Mouse (Mus musculus) embryonic facial prominence, embryonic 10.5 days (tissue): Measurements from ENCODE around the gene Bola1. TPM values are rescaled to one million over a fixed set of nuclear protein-coding genes. Genes with fewer than 3 reads are reported as not detected.
"Not testable (repeated sequence)": the region's sequence is repeated elsewhere in the genome, so short reads cannot be mapped to it uniquely, and the experiment has no call there.

ENCODE experiments used
- DNase-seq: peaks from one replicate; pipeline ENCODE4 v3.0.0-alpha.2; 2017; ENCODE audit warnings: low spot score
- H3K27ac ChIP-seq: fragments of 300-500 bp; sonication (generic); replicated peaks from 2 replicates; pipeline ENCODE4 v1.5.1; 2016; ENCODE audit warnings: mild to moderate bottlenecking
- H3K27me3 ChIP-seq: fragments of 300-500 bp; sonication (generic); replicated peaks from 2 replicates; pipeline ENCODE4 v1.6.1; 2016; ENCODE audit warnings: low read depth, mild to moderate bottlenecking; ENCODE audit not compliant: poor library complexity, severe bottlenecking
- H3K36me3 ChIP-seq: fragments of 300-500 bp; sonication (generic); replicated peaks from 2 replicates; pipeline ENCODE4 v1.6.1; 2016; ENCODE audit warnings: mild to moderate bottlenecking, moderate library complexity
- H3K4me1 ChIP-seq: fragments of 300-500 bp; sonication (generic); 2 replicates; pipeline ENCODE4 v1.6.1; 2016
- H3K4me3 ChIP-seq: fragments of 300-500 bp; sonication (generic); 2 replicates; pipeline ENCODE4 v1.5.1; 2016; ENCODE audit warnings: mild to moderate bottlenecking, moderate library complexity
- H3K9me3 ChIP-seq: fragments of 300-500 bp; sonication (generic); 2 replicates; pipeline ENCODE4 v1.6.1; 2016; ENCODE audit warnings: mild to moderate bottlenecking
- WGBS: fragments of 180-500 bp; shearing (Covaris S2); methylation state at CpG from one replicate; pipeline ENCODE4 v1.1.7; 2016; 5-methylcytosine and 5-hydroxymethylcytosine counted together
- polyA plus RNA-seq: library from polyadenylated mRNA; unstranded; fragments of >200 nt; fragmentation: Nextera tagmentation; extraction: Ambion mirVana; gene quantifications from 2 replicates; pipeline ENCODE4 v1.2.1, GENCODE M21; 2016

Gene Bola1
- polyA plus RNA-seq, 1 experiment from 2014 or later: 76.4 TPM

DNA sequence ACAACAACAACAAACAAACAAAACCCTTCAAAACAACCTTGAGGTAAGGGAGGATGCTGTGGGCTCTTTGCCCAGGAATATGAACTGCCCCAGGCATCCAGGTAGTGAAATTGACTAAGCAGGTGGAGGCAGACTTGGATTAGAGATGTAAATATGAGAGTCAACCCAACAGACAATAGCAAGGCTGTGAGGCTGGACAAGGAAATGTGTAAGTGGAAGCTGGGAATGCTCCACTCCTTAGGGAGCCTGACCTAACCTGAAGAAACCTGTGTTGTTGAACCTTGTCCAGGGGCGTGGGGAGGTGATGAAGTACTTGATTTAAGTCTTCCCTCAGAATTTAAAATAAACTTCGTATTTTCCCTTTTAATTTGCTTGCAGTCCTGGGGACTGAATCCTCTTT, 40.6 kb downstream of the Bola1 start:
- 84% methylated on average over 2 of the region's 2 CpGs for WGBS

GRCm38 (mm10) chr3:96178427-96178826, 41.1 kb downstream of the Bola1 start:
- peaks cover 46% of the 10 kb centered on the region for H3K4me1 ChIP-seq
- peaks cover 57% of the 10 kb centered on the region for H3K36me3 ChIP-seq
- WGBS: 92% methylated on average over 4 of the region's 4 CpGs
- H3K9me3 ChIP-seq: no peaks in the 10 kb centered on the region
- no peaks in the 10 kb centered on the region for H3K27me3 ChIP-seq
- H3K27ac ChIP-seq: no peak overlapping the region
- no peak for DNase-seq
- H3K4me3 ChIP-seq: no peak overlapping the region

More for the DNA sequence above, 40.6 kb downstream of the Bola1 start:
- Histone ChIP-seq H3K4me1 (peaks cover 44% of the 10 kb centered on the region), H3K27ac (no peak overlapping the region), H3K4me3 (no peak overlapping the region), H3K27me3 (no peaks in the 10 kb centered on the region), H3K9me3 (no peaks in the 10 kb centered on the region), H3K36me3 (peaks cover 53% of the 10 kb centered on the region)
- no peak for DNase-seq

- H3K4me3 ChIP-seq: no peak overlapping the region
- WGBS: 93% methylated on average over 6 of the region's 6 CpGs
- no peaks in the 10 kb centered on the region for H3K27me3 ChIP-seq
- H3K36me3 ChIP-seq: peaks cover 61% of the 10 kb centered on the region
- DNase-seq: no peak
- no peaks in the 10 kb centered on the region for H3K9me3 ChIP-seq
- H3K27ac ChIP-seq: no peak overlapping the region
- H3K4me1 ChIP-seq: peaks cover 36% of the 10 kb centered on the region
These were observed 44.3 kb downstream of the Bola1 start for GRCm38 (mm10) chr3:96175251-96175650.

DNA sequence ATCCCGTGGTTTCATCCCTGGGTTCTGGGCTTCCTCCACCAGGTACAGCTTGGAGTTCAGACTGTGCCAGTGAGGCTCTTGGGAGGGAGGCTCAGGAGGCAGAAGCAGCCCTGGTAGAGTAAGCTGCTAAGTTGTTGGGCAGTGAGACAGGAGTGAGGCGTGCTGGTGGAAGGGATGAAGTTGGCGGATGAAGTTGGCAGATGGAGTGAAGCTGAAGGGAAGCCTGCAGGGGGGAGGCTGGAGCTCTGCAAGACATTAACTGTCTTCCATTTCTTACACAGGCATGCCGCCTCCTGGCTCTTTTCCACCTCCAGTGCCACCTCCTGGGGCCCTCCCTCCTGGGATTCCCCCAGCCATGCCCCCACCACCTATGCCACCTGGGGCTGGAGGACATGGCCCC, 45.5 kb downstream of the Bola1 start:
- 92% methylated on average over 4 of the region's 4 CpGs for WGBS
- DNase-seq: not testable (repeated sequence)
- peaks cover 71% of the 10 kb centered on the region for H3K36me3 ChIP-seq

DNA sequence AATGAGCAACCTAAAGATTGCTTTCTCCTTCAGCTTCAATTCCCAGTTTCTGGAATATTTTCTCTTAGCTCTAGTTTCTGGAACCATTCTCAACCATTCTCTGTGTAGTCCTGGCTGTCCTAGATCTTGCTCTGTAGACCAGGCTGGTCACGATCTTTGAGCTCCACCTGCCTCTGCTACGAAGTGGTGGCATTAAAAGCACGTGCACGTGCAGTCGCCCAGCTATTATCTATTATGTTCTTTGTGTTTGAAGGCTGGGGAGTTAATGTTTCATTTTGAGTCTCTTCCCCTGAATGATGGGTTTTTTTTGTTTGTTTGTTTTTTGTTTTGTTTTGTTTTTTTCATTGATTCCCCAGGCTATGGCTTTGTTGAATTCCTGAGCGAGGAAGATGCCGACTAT, 46.3 kb downstream of the Bola1 start:
- WGBS: 38% methylated on average over 7 of the region's 7 CpGs
- Histone ChIP-seq H3K4me3 (peak overlapping the region; percentile 92), H3K36me3 (peaks cover 70% of the 10 kb centered on the region), H3K27me3 (no peaks in the 10 kb centered on the region), H3K9me3 (no peaks in the 10 kb centered on the region), H3K27ac (peak overlapping the region; percentile 96), H3K4me1 (peaks cover 46% of the 10 kb centered on the region)
- DNase-seq: no peak

More for the DNA sequence above, 45.5 kb downstream of the Bola1 start:
- Histone ChIP-seq H3K4me3 (peak overlapping the region; percentile 92), H3K4me1 (peaks cover 39% of the 10 kb centered on the region)
- H3K9me3 ChIP-seq, H3K27ac ChIP-seq, H3K27me3 ChIP-seq: not testable (repeated sequence)

- WGBS: under 1% methylated on average over 58 of the region's 58 CpGs
- peaks cover 63% of the 10 kb centered on the region for H3K36me3 ChIP-seq
- H3K27ac ChIP-seq: peak within 1 kb of the TSS; percentile 96
These were observed 47.0 kb downstream of the Bola1 start, which contains the start of gene Sf3b4 for GRCm38 (mm10) chr3:96172197-96173178. Sf3b4 (plus strand) TSS chr3:96172332.

DNA sequence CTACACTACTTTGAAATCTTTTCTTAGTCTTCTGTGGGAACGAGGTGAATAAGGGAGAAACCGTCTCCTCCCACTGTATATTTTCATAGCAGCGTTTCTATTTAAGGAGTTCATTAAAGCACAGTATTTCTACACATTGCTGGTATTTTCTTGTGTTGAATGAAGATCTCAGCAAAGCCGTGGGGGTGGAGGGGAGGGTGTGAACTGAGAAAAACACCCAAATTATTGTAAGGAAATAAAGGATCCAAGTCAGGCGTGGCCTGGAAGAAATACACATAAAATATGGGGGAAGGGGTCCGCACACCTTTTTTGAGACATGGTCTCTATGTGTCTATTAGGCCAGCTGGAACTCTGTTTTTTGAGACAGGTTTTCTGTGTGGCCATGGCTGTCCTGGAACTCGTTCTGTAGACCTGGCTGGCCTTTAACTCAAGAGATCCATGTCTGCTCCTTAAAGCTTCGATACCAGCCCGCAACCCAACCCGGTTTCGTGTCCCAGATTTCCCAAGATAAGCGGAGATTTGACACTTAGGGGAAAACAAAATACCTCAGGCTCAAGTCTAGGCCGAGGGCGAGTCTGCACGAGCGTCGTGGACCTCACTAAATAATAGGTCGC, 47.8 kb downstream of the Bola1 start:
- H3K36me3 ChIP-seq: peaks cover 56% of the 10 kb centered on the region
- DNase-seq: no peak
- H3K27me3 ChIP-seq: no peaks in the 10 kb centered on the region
- peak overlapping the region; percentile 96 for H3K27ac ChIP-seq
- peak overlapping the region; percentile 92 for H3K4me3 ChIP-seq
- no peaks in the 10 kb centered on the region for H3K9me3 ChIP-seq
- H3K4me1 ChIP-seq: peaks cover 46% of the 10 kb centered on the region
- WGBS: 24% methylated on average over 18 of the region's 18 CpGs

More at GRCm38 (mm10) chr3:96172197-96173178, 47.0 kb downstream of the Bola1 start, which contains the start of gene Sf3b4:
- peak within 1 kb of the TSS; percentile 92 for H3K4me3 ChIP-seq
- peak; percentile 97 for DNase-seq
- no peaks in the 10 kb centered on the region for H3K27me3 ChIP-seq
- no peaks in the 10 kb centered on the region for H3K9me3 ChIP-seq
- peaks cover 46% of the 10 kb centered on the region for H3K4me1 ChIP-seq

DNA sequence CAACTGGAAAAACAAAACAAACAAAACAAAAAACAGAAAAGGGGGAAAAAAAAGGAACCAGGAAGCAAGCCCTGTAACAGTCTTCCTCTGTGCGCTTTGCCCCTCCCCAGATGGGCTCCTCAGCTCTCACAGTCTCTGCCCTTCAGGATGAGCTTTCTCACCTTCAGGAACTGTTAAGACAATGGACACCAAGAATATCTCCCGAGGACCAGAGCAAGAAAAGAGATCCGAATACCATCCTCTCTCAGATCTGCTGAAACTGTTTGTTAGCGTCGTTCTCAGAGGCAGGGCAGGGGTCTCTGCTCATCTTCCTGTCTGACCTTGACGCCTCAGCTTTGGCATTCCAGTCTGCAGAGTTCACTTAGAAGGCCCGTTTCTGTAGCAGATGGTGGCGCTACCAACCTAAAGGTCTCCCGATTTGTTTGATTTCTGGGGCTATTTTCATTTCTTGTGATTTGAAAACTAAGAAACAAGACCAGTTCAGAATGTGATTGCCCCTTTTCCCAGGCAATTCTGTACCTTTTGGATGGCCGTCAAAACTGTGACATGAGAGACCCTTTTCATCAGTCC, 48.4 kb downstream of the Bola1 start:
- Histone ChIP-seq H3K27me3 (no peaks in the 10 kb centered on the region), H3K27ac (peak overlapping the region; percentile 96), H3K4me1 (peaks cover 46% of the 10 kb centered on the region), H3K36me3 (peaks cover 49% of the 10 kb centered on the region), H3K4me3 (peak overlapping the region; percentile 92), H3K9me3 (no peaks in the 10 kb centered on the region)
- no peak for DNase-seq
- WGBS: 76% methylated on average over 10 of the region's 10 CpGs

DNA sequence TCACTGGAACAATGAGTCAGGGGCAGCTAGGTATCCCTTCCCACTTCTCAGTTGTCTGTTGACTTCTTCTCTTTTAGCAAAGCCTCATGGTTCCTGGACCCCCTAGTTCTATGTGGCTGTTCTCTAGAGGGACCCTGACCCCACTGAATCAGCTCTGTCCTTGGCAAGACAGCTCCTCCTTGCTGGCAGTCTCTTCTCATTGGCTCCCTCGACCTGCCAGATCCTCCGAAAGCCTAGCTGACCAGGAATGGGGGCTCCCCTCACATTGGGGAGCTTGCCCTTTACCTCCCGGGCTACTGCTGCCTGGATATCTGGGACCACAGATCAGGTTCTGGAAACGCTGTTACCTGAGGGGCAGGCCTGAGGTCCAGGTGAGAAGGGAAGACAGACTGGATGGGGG, 49.2 kb downstream of the Bola1 start:
- Histone ChIP-seq H3K27me3 (no peaks in the 10 kb centered on the region), H3K9me3 (no peaks in the 10 kb centered on the region), H3K36me3 (peaks cover 42% of the 10 kb centered on the region), H3K4me3 (peak overlapping the region; percentile 92; the same call in 1 of the 2 replicates), H3K4me1 (peaks cover 46% of the 10 kb centered on the region), H3K27ac (peak overlapping the region; percentile 49)
- WGBS: 90% methylated on average over 4 of the region's 4 CpGs
- no peak for DNase-seq

GRCm38 (mm10) chr3:96168466-96169158, 50.9 kb downstream of the Bola1 start:
- 79% methylated on average over 12 of the region's 12 CpGs for WGBS
- Histone ChIP-seq H3K27me3 (peaks cover 2% of the 10 kb centered on the region; the same call in 1 of the 2 replicates), H3K36me3 (peaks cover 25% of the 10 kb centered on the region), H3K9me3 (no peaks in the 10 kb centered on the region), H3K27ac (no peak overlapping the region), H3K4me3 (no peak overlapping the region), H3K4me1 (peaks cover 32% of the 10 kb centered on the region)
- no peak for DNase-seq

DNA sequence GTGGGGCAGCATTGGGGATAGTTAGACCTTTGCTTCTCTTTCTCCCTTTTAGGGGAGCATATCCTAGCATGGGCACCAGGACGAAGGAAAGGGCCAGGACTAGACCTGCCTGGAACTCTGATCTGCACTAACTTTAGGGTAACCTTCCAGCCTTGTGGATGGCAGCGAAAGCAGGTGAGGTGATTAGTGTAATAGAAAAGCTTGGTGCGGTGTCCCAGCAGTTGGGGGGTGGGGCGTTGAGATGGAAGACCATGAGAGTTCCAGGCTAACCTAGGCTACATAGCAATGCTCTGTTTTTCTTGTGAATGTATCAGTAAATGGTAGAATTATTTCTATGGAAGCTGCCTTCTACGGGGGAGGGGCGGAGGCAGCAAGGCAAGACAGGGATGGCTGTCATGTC, 56.5 kb downstream of the Bola1 start:
- Histone ChIP-seq H3K27ac (no peak overlapping the region), H3K9me3 (no peaks in the 10 kb centered on the region), H3K27me3 (peaks cover 5% of the 10 kb centered on the region; the same call in 1 of the 2 replicates), H3K4me1 (peaks cover 32% of the 10 kb centered on the region), H3K36me3 (no peaks in the 10 kb centered on the region; the same call in 1 of the 2 replicates), H3K4me3 (peak overlapping the region; percentile 64; the same call in 1 of the 2 replicates)
- DNase-seq: no peak
- WGBS: 88% methylated on average over 6 of the region's 6 CpGs
